Mouse (Mus musculus): ENCODE measurements at regions not wholly inside any gene's neighbourhood (a gene's known extent, or its start where the extent isn't known, plus 50 kb on each side); places are given as distances from the start of the nearest gene placed in this dataset.

DNA sequence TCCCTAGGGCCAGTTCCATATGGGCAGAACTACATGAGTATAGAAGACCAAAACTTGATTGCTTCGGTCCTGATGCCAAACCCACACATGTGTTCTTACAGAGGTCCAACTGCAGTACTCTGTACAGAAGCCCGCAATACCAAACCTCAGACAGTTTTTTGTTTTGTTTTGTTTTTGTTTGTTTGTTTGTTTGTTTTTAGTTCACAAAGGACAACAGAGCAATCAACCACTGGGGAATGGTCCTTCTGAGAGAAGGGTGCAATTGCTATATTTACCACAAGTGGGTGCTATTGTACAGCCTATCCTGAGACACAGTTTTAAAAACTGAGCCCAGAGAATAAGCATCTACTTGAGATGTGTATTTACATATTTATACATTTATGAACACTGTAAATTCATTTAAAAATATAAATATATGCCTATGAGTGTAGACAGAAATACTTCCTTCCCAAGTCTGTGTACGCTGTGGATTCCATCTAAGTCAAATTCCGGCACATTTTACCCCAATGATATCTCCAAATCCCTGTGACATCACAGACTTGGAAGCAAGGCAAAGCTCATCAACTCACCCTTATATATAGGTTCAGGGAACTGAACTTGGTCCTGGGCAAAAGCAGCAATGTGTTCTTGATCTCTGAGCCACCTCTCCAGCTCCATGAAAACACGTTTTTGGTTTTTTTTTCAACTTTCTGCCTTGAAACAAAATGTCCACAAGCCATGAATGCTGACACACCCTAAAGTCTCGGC, 101.3 kb upstream of the A26c2 start:
- peak; percentile 27 for DNase-seq (ENCODE audit: extremely low spot score)

DNA sequence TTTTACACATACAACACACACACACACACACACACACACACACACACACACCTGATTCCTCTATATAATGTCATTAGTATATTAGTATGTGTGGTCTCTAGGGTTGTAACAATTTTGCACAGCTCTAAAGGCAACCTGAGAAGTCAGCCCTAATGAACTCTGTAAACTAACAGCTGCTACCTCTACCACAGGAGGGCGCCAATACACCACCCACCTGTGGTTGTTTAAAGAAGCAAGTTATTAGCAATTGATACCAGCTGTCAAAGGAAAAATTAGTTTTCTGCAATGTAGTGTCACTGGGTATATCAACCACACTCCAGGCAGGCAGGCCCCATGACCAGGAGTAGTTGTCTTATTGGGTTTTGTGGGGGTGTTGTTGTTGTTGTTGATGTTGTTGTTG, 98.8 kb upstream of the A26c2 start:
- peak; percentile 25 for DNase-seq (ENCODE audit: extremely low spot score)

DNA sequence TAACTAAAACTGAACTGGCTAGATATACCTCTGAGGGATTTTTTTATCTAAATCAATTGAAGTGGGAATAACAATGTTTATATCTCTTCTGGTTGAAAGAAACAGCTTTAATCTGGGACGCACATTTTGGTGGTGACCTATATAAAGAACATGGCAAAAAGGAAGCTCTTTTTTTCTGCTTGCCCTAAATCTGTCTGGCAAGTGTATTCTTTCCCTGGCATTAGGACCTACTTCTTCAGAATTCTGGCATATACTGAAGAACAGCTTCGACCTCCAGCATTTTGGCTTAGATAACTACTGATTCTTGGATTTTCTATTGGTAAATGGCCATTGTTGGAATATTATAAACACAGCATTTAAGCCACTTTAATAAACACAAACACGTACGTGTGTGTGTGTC, 70.9 kb upstream of the A26c2 start:
- DNase-seq (ENCODE audit: extremely low spot score): no peak

DNA sequence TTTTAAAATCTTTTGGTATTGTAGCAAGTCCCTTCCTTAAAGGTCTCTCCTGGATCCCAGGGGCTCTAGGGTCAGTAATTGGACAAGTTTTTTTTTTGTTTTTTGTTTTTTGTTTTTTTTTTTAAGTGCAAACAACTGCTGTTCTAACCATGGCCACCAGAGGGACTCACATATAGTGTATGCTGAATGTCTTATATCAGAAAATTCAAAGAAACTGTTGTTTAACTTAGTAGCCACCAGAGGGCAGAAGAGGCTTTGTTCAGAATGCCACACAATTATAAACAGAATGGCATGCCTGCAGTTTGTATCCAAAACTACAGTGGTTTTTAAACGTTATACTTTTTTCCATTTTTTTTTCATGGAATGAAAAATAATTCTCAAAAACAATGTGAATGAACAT, 53.6 kb upstream of the A26c2 start:
- peak; percentile 14 for DNase-seq (ENCODE audit: extremely low spot score)
